Mouse (Mus musculus) kidney, adult 2 months (tissue): ENCODE results near the gene Wdr81.

Experiments used
- CTCF ChIP-seq: fragments of 200-500 bp; conservative IDR thresholded peaks from 2 replicates; pipeline ENCODE4 v1.5.1; 2011; ENCODE audit warnings: low read depth, mild to moderate bottlenecking, control low read depth, low read length, moderate library complexity, mixed read lengths; ENCODE audit not compliant: insufficient read depth, insufficient read length
- POLR2A ChIP-seq: fragments of 200-500 bp; IDR thresholded peaks from one replicate; pipeline ENCODE4 v1.6.1; 2011; ENCODE audit warnings: low read depth, low read length, control low read depth

DNA sequence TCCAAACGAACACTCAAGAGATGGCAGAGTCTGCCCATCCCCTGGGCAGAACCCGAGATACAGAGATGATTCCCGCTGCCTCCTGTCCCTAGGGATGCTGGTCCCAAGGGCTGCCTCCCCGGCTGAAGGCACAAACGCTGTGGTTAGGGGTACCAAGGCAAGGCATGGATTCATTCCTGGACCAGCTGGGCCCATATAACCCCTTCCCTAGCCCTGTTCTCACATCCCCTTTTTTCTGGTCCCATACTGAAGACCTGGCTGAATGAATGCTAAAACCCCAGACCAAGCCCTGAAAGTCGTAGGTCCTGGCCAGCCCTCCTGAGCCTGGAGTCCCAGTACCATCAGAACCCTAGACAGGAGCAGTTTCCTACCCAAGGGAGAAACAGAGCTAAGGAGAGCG lies 13.5 kb downstream of the Wdr81 start:
- TF ChIP-seq CTCF (no peak), POLR2A (no peak)
